Mouse (Mus musculus) macrophage (primary cell): ENCODE results near the gene Rrm2. TPM values are rescaled to one million over a fixed set of nuclear protein-coding genes. Genes with fewer than 3 reads are reported as not detected.
"Not testable (repeated sequence)": the region's sequence is repeated elsewhere in the genome, so short reads cannot be mapped to it uniquely, and the experiment has no call there.

Experiments
- H3K27ac ChIP-seq: fragments of 350-480 bp; formaldehyde crosslinking; 2 replicates; pipeline ENCODE4 v1.9.0; 2021
- H3K36me3 ChIP-seq: fragments of 350-480 bp; formaldehyde crosslinking; 2 replicates; pipeline ENCODE4 v1.9.0; 2021; ENCODE audit errors: inconsistent target
- H3K4me3 ChIP-seq: fragments of 350-480 bp; formaldehyde crosslinking; 2 replicates; pipeline ENCODE4 v1.9.0; 2021; ENCODE audit errors: inconsistent target
- H3K79me2 ChIP-seq: fragments of 350-480 bp; formaldehyde crosslinking; 2 replicates; pipeline ENCODE4 v1.9.0; 2021; ENCODE audit errors: inconsistent target
- WGBS: methylation state at CpG from one replicate; pipeline ENCODE4 v1.1.7; 2026; ENCODE audit warnings: inconsistent platforms; ENCODE audit not compliant: missing documents; 5-methylcytosine and 5-hydroxymethylcytosine counted together
- polyA plus RNA-seq: library from polyadenylated mRNA; stranded (reverse); fragments of 250-400 nt; gene quantifications from 3 replicates; pipeline ENCODE4 v1.2.4, GENCODE M21; 2018; ENCODE audit warnings: inconsistent platforms

Gene Rrm2
- polyA plus RNA-seq, 1 experiment from 2014 or later: 10.5 TPM

GRCm38 (mm10) chr12:24696500-24697483, 11.2 kb upstream of the Rrm2 start:
- Histone ChIP-seq H3K36me3 (no peaks in the 10 kb centered on the region), H3K4me3 (no peak overlapping the region), H3K27ac (no peak overlapping the region), H3K79me2 (no peaks in the 10 kb centered on the region)
- 40% methylated on average over 16 of the region's 16 CpGs for WGBS

- Histone ChIP-seq H3K36me3 (no peaks in the 10 kb centered on the region), H3K4me3 (no peak overlapping the region), H3K79me2 (no peaks in the 10 kb centered on the region), H3K27ac (no peak overlapping the region)
- 67% methylated on average over 8 of the region's 8 CpGs for WGBS
Measured at GRCm38 (mm10) chr12:24697484-24698204, 10.4 kb upstream of the Rrm2 start.

DNA sequence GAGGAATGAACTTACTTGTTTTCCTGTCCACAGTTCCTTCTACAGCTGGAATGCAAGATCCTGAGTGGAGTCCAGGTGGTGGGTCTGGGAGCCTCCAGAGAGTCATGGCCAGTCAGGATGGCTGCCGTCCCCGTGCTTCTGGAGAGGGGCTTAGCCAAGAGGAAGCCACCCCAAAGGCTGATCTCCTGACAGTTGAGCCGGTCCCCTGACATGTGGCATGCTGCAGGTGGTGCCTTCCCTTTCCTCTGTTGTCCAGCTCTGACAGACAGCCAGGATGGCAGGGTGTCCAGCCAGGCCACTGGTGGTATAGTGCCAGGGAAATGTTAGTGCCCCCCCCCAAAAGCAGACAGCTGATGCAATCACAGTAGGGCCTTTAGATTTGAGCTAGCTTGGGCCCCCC, 9.5 kb upstream of the Rrm2 start:
- 89% methylated on average over 3 of the region's 3 CpGs for WGBS
- H3K4me3 ChIP-seq: no peak overlapping the region
- H3K27ac ChIP-seq: no peak overlapping the region
- H3K36me3 ChIP-seq: no peaks in the 10 kb centered on the region
- no peaks in the 10 kb centered on the region for H3K79me2 ChIP-seq

GRCm38 (mm10) chr12:24699578-24699977, 8.5 kb upstream of the Rrm2 start:
- Histone ChIP-seq H3K27ac (no peak overlapping the region), H3K36me3 (no peaks in the 10 kb centered on the region), H3K79me2 (no peaks in the 10 kb centered on the region), H3K4me3 (no peak overlapping the region)
- 59% methylated on average over 10 of the region's 10 CpGs for WGBS

DNA sequence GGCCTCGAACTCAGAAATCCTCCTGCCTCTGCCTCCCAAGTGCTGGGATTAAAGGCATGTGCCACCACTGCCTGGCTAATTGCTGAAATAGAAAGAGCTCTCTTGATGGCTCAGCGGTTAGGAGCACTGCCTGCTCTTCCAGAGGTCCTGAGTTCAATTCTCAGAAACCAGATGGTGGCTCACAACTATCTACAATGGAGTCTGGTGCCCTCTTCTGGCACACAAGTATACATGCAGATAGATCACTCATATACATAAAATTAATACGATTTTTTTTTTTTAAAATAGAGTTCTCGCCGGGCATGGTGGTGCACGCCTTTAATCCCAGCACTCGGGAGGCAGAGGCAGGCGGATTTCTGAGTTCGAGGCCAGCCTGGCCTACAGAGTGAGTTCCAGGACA, 6.4 kb upstream of the Rrm2 start:
- WGBS: 90% methylated on average over 9 of the region's 9 CpGs
- H3K27ac ChIP-seq, H3K79me2 ChIP-seq, H3K36me3 ChIP-seq, H3K4me3 ChIP-seq: not testable (repeated sequence)

DNA sequence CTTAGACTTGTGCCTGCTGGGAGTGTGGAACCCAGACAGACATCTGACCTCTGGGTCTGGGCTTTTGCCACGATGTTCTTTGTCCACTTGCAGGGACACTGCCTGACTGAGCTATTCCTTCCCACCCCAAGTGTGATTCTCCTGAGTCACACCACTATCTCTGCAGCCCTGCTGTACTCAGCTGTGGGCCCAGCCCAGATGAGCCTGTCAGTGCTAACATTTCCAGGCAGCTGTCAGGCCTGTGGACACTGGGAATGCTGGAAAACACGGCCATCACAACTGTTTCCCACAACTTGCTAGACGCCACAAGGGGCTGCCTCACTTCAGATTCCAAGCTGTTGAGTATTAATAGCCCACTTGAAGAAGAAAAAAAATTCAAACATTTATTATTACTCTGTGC, 5.0 kb upstream of the Rrm2 start:
- no peaks in the 10 kb centered on the region for H3K79me2 ChIP-seq
- H3K36me3 ChIP-seq: no peaks in the 10 kb centered on the region
- WGBS: 97% methylated on average over 3 of the region's 3 CpGs
- H3K4me3 ChIP-seq: no peak overlapping the region
- H3K27ac ChIP-seq: no peak overlapping the region

DNA sequence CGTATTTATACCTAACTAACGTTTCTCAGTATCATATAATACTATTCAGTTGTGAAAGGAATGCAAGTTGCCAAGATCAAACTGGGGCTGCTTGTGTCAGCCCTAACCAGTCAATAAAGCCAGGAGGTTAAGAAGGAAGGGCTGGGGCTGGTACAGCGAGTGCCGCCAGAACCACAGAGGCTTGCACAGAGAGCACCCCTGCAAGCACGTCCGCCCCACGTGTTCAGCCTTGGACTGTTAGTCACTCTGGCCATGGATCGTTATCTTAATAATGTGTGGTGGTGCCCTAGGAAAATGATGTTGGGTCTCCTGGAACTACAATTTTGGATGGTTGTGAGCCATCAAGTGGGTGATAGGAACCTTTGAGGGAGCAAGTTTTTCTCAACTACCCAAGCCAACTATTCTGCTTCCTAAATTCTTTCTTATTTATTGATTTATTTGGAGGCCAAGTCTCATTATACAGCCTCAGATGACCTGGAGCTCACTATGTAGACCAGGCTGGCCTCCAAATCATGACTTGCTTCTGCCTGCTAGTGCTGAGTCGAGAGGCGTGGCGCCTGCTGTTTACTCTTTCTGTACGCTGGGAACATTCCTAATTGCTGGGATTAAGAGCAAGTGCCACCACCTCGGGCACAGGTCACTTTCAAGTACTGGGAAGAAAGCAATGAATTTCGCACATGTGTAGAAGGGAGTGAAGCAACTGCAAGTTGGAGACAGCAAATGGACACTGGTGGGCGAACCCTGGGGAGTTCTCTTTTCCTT, 2.4 kb upstream of the Rrm2 start:
- WGBS: 95% methylated on average over 15 of the region's 15 CpGs
- no peak overlapping the region for H3K27ac ChIP-seq
- peaks cover 8% of the 10 kb centered on the region for H3K79me2 ChIP-seq
- no peak overlapping the region for H3K4me3 ChIP-seq
- H3K36me3 ChIP-seq: no peaks in the 10 kb centered on the region

GRCm38 (mm10) chr12:24706764-24707479, 1.1 kb upstream of the Rrm2 start:
- H3K79me2 ChIP-seq: peaks cover 8% of the 10 kb centered on the region
- no peaks in the 10 kb centered on the region for H3K36me3 ChIP-seq
- WGBS: 5% methylated on average over 27 of the region's 27 CpGs
- peak overlapping the region; percentile 39 for H3K27ac ChIP-seq
- peak overlapping the region; percentile 52 for H3K4me3 ChIP-seq

GRCm38 (mm10) chr12:24707480-24707802, 600 bp upstream of the Rrm2 start:
- H3K27ac ChIP-seq: peak overlapping the region; percentile 39
- peak overlapping the region; percentile 52 for H3K4me3 ChIP-seq
- H3K79me2 ChIP-seq: peaks cover 8% of the 10 kb centered on the region
- 0% methylated on average over 9 of the region's 9 CpGs for WGBS
- no peaks in the 10 kb centered on the region for H3K36me3 ChIP-seq

DNA sequence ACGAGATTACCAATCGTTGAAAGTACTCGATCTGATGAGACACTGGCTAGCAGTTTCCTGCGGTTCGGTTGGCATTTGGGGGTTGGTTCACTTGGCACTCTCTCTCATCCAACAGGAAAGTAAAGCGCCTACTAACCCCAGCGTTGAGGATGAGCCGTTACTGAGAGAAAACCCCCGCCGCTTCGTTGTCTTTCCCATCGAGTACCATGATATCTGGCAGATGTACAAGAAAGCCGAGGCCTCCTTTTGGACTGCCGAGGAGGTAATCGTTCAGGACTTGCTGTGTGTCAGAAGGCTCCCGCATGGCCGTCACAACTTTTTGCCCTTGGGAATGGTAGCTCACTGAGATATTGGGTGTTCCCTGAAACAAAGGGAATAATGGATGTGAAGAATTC, 780 bp downstream of the Rrm2 start:
- Histone ChIP-seq H3K36me3 (no peaks in the 10 kb centered on the region), H3K27ac (peak overlapping the region; percentile 40), H3K4me3 (peak overlapping the region; percentile 42), H3K79me2 (peaks cover 8% of the 10 kb centered on the region)
- 4% methylated on average over 17 of the region's 17 CpGs for WGBS

DNA sequence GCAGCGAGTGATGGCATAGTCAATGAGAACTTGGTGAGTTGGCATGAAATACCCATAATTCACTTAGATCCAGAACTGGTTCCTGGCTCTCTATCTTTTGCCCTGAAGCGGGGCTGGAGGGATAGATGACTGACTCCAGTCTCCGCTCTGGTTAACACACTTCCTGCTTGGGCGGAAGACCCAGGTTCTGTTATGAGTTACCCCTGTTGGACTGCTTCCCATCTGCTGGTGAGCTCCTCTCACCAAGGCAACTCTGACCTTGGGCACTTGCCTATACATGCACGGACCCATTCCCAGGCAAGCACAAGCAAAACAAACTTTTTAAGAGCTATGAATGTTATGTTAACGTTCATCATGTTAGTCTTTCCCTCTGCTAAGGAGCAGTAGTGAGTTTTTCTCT, 1.4 kb downstream of the Rrm2 start:
- peak overlapping the region; percentile 40 for H3K27ac ChIP-seq
- WGBS: 17% methylated on average over 6 of the region's 6 CpGs
- no peaks in the 10 kb centered on the region for H3K36me3 ChIP-seq
- H3K4me3 ChIP-seq: peak overlapping the region; percentile 42
- H3K79me2 ChIP-seq: peaks cover 8% of the 10 kb centered on the region

DNA sequence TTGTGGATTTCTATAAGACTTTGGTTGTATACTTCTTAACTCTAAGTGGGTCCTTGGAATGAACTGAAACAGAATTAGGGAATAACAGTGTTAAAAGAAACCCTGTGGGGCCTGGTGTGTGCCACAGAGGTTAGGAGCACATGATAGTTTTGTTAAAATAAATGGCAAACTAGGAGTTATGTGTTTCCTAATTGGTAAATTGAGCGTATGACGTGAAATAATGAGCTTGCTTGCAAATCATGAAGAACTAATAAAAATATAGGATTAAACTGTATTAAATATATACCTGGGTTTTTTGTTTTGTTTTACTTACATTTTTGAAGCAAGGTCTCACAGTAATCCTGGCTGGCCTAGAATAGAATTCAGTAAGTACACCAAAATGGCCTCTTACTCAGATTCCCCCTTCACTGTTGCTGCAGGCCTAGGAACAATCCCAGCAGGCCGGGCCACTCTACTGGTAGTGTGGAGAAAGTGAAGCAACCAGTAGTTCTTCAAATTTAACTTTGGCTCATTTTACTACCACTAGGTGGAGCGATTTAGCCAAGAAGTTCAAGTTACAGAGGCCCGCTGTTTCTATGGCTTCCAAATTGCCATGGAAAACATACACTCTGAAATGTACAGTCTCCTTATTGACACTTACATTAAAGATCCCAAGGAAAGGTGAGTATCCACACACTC, 1.9 kb downstream of the Rrm2 start:
- Histone ChIP-seq H3K27ac (peak overlapping the region; percentile 40), H3K4me3 (peak overlapping the region; percentile 42), H3K79me2 (peaks cover 8% of the 10 kb centered on the region), H3K36me3 (no peaks in the 10 kb centered on the region)
- 34% methylated on average over 5 of the region's 5 CpGs for WGBS

GRCm38 (mm10) chr12:24710672-24711071, 2.6 kb downstream of the Rrm2 start:
- WGBS: 72% methylated on average over 5 of the region's 5 CpGs
- no peaks in the 10 kb centered on the region for H3K36me3 ChIP-seq
- no peak overlapping the region for H3K27ac ChIP-seq
- peaks cover 8% of the 10 kb centered on the region for H3K79me2 ChIP-seq
- no peak overlapping the region for H3K4me3 ChIP-seq

DNA sequence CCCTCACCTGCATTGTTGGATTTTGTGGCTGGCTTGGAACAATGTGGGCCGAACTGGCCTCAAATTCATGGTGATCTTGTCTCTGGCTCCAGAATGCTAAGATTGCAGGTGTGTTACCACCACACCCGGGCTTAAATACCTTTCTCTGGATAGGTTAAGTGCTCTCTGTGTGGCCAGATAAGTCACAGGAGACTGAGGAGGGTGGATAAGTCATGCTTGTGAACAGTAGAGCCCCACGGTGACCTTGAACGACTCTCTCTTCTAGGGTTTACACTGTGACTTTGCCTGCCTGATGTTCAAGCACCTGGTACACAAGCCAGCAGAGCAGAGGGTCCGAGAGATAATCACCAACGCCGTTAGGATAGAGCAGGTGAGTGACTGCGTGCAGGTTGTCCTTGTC, 4.4 kb downstream of the Rrm2 start:
- WGBS: 95% methylated on average over 8 of the region's 8 CpGs
- Histone ChIP-seq H3K27ac (no peak overlapping the region), H3K36me3 (no peaks in the 10 kb centered on the region), H3K4me3 (no peak overlapping the region), H3K79me2 (peaks cover 8% of the 10 kb centered on the region)
